Mouse (Mus musculus): ENCODE data around the gene Sdf4.

- no peak for TF ChIP-seq POLR2A (IDR thresholded peaks at IDR 0.05; ENCODE audit: extremely low read depth, insufficient read depth, low read length)
- no peak for TF ChIP-seq CTCF (IDR thresholded peaks at IDR 0.05; ENCODE audit: extremely low read depth, insufficient read depth, low read length)
These were observed 45.6 kb upstream of the Sdf4 start for GRCm38 (mm10) chr4:155947094-155947493.
